Mouse (Mus musculus): ENCODE measurements around the gene Grhl1. TPM values are rescaled to one million over a fixed set of nuclear protein-coding genes. Genes with fewer than 3 reads are reported as not detected.

Gene Grhl1
- total RNA-seq, 1 experiment from 2014 or later = 1.0 TPM

GRCm38 (mm10) chr12:24584835-24585234 is 12.8 kb downstream of the Grhl1 start:
- no peak for ATAC-seq (ENCODE audit: extremely low read depth, insufficient number of reproducible peaks, low FRiP score, poor library complexity, severe bottlenecking)

- ATAC-seq (ENCODE audit: extremely low read depth, insufficient number of reproducible peaks, low FRiP score, poor library complexity, severe bottlenecking) = no peak
Observed at GRCm38 (mm10) chr12:24586193-24586592, 14.1 kb downstream of the Grhl1 start.

- ATAC-seq (ENCODE audit: extremely low read depth, insufficient number of reproducible peaks, low FRiP score, poor library complexity, severe bottlenecking) = no peak
Observed at GRCm38 (mm10) chr12:24590371-24590770, 18.3 kb downstream of the Grhl1 start.

GRCm38 (mm10) chr12:24592055-24592454 is 20.0 kb downstream of the Grhl1 start:
- no peak for ATAC-seq (ENCODE audit: extremely low read depth, insufficient number of reproducible peaks, low FRiP score, poor library complexity, severe bottlenecking)

- peak; percentile 81 for ATAC-seq (ENCODE audit: extremely low read depth, insufficient number of reproducible peaks, low FRiP score, poor library complexity, severe bottlenecking)
Observed at GRCm38 (mm10) chr12:24592956-24593672, 21.0 kb downstream of the Grhl1 start.

- no peak for ATAC-seq (ENCODE audit: extremely low read depth, insufficient number of reproducible peaks, low FRiP score, poor library complexity, severe bottlenecking)
Observed at GRCm38 (mm10) chr12:24597376-24597775, 25.3 kb downstream of the Grhl1 start.

GRCm38 (mm10) chr12:24599366-24599895 is 27.3 kb downstream of the Grhl1 start:
- ATAC-seq (ENCODE audit: extremely low read depth, insufficient number of reproducible peaks, low FRiP score, poor library complexity, severe bottlenecking) = no peak

GRCm38 (mm10) chr12:24600074-24600473 is 28.0 kb downstream of the Grhl1 start:
- ATAC-seq (ENCODE audit: extremely low read depth, insufficient number of reproducible peaks, low FRiP score, poor library complexity, severe bottlenecking) = no peak

- peak; percentile 84 for ATAC-seq (ENCODE audit: extremely low read depth, insufficient number of reproducible peaks, low FRiP score, poor library complexity, severe bottlenecking)
Observed at GRCm38 (mm10) chr12:24600806-24601205, 28.7 kb downstream of the Grhl1 start.

- no peak for ATAC-seq (ENCODE audit: extremely low read depth, insufficient number of reproducible peaks, low FRiP score, poor library complexity, severe bottlenecking)
Observed at GRCm38 (mm10) chr12:24603266-24603665, 31.2 kb downstream of the Grhl1 start.

GRCm38 (mm10) chr12:24606166-24606565 is 34.1 kb downstream of the Grhl1 start:
- ATAC-seq (ENCODE audit: extremely low read depth, insufficient number of reproducible peaks, low FRiP score, poor library complexity, severe bottlenecking) = no peak

- no peak for ATAC-seq (ENCODE audit: extremely low read depth, insufficient number of reproducible peaks, low FRiP score, poor library complexity, severe bottlenecking)
Observed at GRCm38 (mm10) chr12:24612591-24612990, 40.5 kb downstream of the Grhl1 start.

GRCm38 (mm10) chr12:24614452-24615075 is 42.5 kb downstream of the Grhl1 start:
- ATAC-seq (ENCODE audit: extremely low read depth, insufficient number of reproducible peaks, low FRiP score, poor library complexity, severe bottlenecking) = no peak

- ATAC-seq (ENCODE audit: extremely low read depth, insufficient number of reproducible peaks, low FRiP score, poor library complexity, severe bottlenecking) = no peak
Observed at GRCm38 (mm10) chr12:24615140-24615539, 43.1 kb downstream of the Grhl1 start.

GRCm38 (mm10) chr12:24619436-24619835 is 47.4 kb downstream of the Grhl1 start:
- ATAC-seq (ENCODE audit: extremely low read depth, insufficient number of reproducible peaks, low FRiP score, poor library complexity, severe bottlenecking) = no peak

GRCm38 (mm10) chr12:24623486-24624251 is 51.6 kb downstream of the Grhl1 start:
- ATAC-seq (ENCODE audit: extremely low read depth, insufficient number of reproducible peaks, low FRiP score, poor library complexity, severe bottlenecking) = no peak

GRCm38 (mm10) chr12:24626401-24626800 is 54.3 kb downstream of the Grhl1 start:
- no peak for ATAC-seq (ENCODE audit: extremely low read depth, insufficient number of reproducible peaks, low FRiP score, poor library complexity, severe bottlenecking)

- ATAC-seq (ENCODE audit: extremely low read depth, insufficient number of reproducible peaks, low FRiP score, poor library complexity, severe bottlenecking) = no peak
Observed at GRCm38 (mm10) chr12:24627215-24627614, 55.1 kb downstream of the Grhl1 start.

- ATAC-seq (ENCODE audit: extremely low read depth, insufficient number of reproducible peaks, low FRiP score, poor library complexity, severe bottlenecking) = peak; percentile 66
Observed at GRCm38 (mm10) chr12:24630220-24630619, 58.1 kb downstream of the Grhl1 start.

GRCm38 (mm10) chr12:24632404-24632803 is 60.3 kb downstream of the Grhl1 start:
- ATAC-seq (ENCODE audit: extremely low read depth, insufficient number of reproducible peaks, low FRiP score, poor library complexity, severe bottlenecking) = no peak

All from neutrophil, adult 5-6 weeks (primary cell).